Mouse (Mus musculus): ENCODE results near the gene Atp2c2. TPM values are rescaled to one million over a fixed set of nuclear protein-coding genes. Genes with fewer than 3 reads are reported as not detected.

Gene Atp2c2
- polyA plus RNA-seq, 1 experiment = 0.02 TPM

- Histone ChIP-seq H3K27me3 (ENCODE audit: control insufficient read depth, insufficient read depth, insufficient read length) (no peaks in the 10 kb centered on the region), H3K79me3 (ENCODE audit: low read depth) (no peaks in the 10 kb centered on the region), H3ac (ENCODE audit: control insufficient read depth, insufficient read length, low read depth) (no peak overlapping the region), H3K4me3 (ENCODE audit: insufficient read depth, poor library complexity, severe bottlenecking) (no peak overlapping the region), H3K36me3 (ENCODE audit: control insufficient read depth, insufficient read depth) (no peaks in the 10 kb centered on the region), H3K79me2 (ENCODE audit: control insufficient read depth, insufficient read depth) (no peaks in the 10 kb centered on the region)
- TF ChIP-seq FOSL1 (IDR thresholded peaks at IDR 0.05; ENCODE audit: insufficient read depth, low read length, poor library complexity, severe bottlenecking) (no peak), MYOG (IDR thresholded peaks at IDR 0.05; ENCODE audit: control insufficient read depth, extremely low read depth, insufficient read length) (no peak), MYOD1 (IDR thresholded peaks at IDR 0.05; ENCODE audit: control insufficient read depth, insufficient read length, low read depth) (no peak), CEBPB (IDR thresholded peaks at IDR 0.05; ENCODE audit: low read depth) (no peak), MAX (IDR thresholded peaks at IDR 0.05) (no peak), USF1 (IDR thresholded peaks at IDR 0.05; ENCODE audit: low read depth) (no peak), CTCF (IDR thresholded peaks at IDR 0.05; ENCODE audit: control insufficient read depth, insufficient read depth, insufficient read length) (no peak)
Observed at GRCm38 (mm10) chr8:119736348-119736917, 36.6 kb downstream of the Atp2c2 start.

GRCm38 (mm10) chr8:119737093-119737900, 37.5 kb downstream of the Atp2c2 start:
- H3K79me2 ChIP-seq (ENCODE audit: control insufficient read depth, insufficient read depth) = no peaks in the 10 kb centered on the region
- H3ac ChIP-seq (ENCODE audit: control insufficient read depth, insufficient read length, low read depth) = no peak overlapping the region
- H3K79me3 ChIP-seq (ENCODE audit: low read depth) = no peaks in the 10 kb centered on the region
- H3K4me3 ChIP-seq (ENCODE audit: insufficient read depth, poor library complexity, severe bottlenecking) = no peak overlapping the region
- H3K27me3 ChIP-seq (ENCODE audit: control insufficient read depth, insufficient read depth, insufficient read length) = no peaks in the 10 kb centered on the region
- no peaks in the 10 kb centered on the region for H3K36me3 ChIP-seq (ENCODE audit: control insufficient read depth, insufficient read depth)
- TF ChIP-seq MYOG (IDR thresholded peaks at IDR 0.05; ENCODE audit: control insufficient read depth, extremely low read depth, insufficient read length) = no peak
- TF ChIP-seq CTCF (IDR thresholded peaks at IDR 0.05; ENCODE audit: control insufficient read depth, insufficient read depth, insufficient read length) = no peak
- no peak for TF ChIP-seq MYOD1 (IDR thresholded peaks at IDR 0.05; ENCODE audit: control insufficient read depth, insufficient read length, low read depth)
- no peak for TF ChIP-seq USF1 (IDR thresholded peaks at IDR 0.05; ENCODE audit: low read depth)
- TF ChIP-seq CEBPB (IDR thresholded peaks at IDR 0.05; ENCODE audit: low read depth) = no peak
- no peak for TF ChIP-seq FOSL1 (IDR thresholded peaks at IDR 0.05; ENCODE audit: insufficient read depth, low read length, poor library complexity, severe bottlenecking)
- TF ChIP-seq MAX (IDR thresholded peaks at IDR 0.05) = no peak

GRCm38 (mm10) chr8:119738129-119738907, 38.5 kb downstream of the Atp2c2 start:
- H3K36me3 ChIP-seq (ENCODE audit: control insufficient read depth, insufficient read depth) = no peaks in the 10 kb centered on the region
- H3K27me3 ChIP-seq (ENCODE audit: control insufficient read depth, insufficient read depth, insufficient read length) = no peaks in the 10 kb centered on the region
- no peaks in the 10 kb centered on the region for H3K79me3 ChIP-seq (ENCODE audit: low read depth)
- no peak overlapping the region for H3ac ChIP-seq (ENCODE audit: control insufficient read depth, insufficient read length, low read depth)
- H3K4me3 ChIP-seq (ENCODE audit: insufficient read depth, poor library complexity, severe bottlenecking) = no peak overlapping the region
- no peaks in the 10 kb centered on the region for H3K79me2 ChIP-seq (ENCODE audit: control insufficient read depth, insufficient read depth)
- no peak for TF ChIP-seq FOSL1 (IDR thresholded peaks at IDR 0.05; ENCODE audit: insufficient read depth, low read length, poor library complexity, severe bottlenecking)
- no peak for TF ChIP-seq MYOD1 (IDR thresholded peaks at IDR 0.05; ENCODE audit: control insufficient read depth, insufficient read length, low read depth)
- no peak for TF ChIP-seq CEBPB (IDR thresholded peaks at IDR 0.05; ENCODE audit: low read depth)
- TF ChIP-seq MAX (IDR thresholded peaks at IDR 0.05) = no peak
- TF ChIP-seq MYOG (IDR thresholded peaks at IDR 0.05; ENCODE audit: control insufficient read depth, extremely low read depth, insufficient read length) = no peak
- no peak for TF ChIP-seq USF1 (IDR thresholded peaks at IDR 0.05; ENCODE audit: low read depth)
- no peak for TF ChIP-seq CTCF (IDR thresholded peaks at IDR 0.05; ENCODE audit: control insufficient read depth, insufficient read depth, insufficient read length)

GRCm38 (mm10) chr8:119740634-119741033, 40.8 kb downstream of the Atp2c2 start:
- no peaks in the 10 kb centered on the region for H3K27me3 ChIP-seq (ENCODE audit: control insufficient read depth, insufficient read depth, insufficient read length)
- H3K79me3 ChIP-seq (ENCODE audit: low read depth) = no peaks in the 10 kb centered on the region
- H3K79me2 ChIP-seq (ENCODE audit: control insufficient read depth, insufficient read depth) = no peaks in the 10 kb centered on the region
- H3ac ChIP-seq (ENCODE audit: control insufficient read depth, insufficient read length, low read depth) = no peak overlapping the region
- no peak overlapping the region for H3K4me3 ChIP-seq (ENCODE audit: insufficient read depth, poor library complexity, severe bottlenecking)
- H3K36me3 ChIP-seq (ENCODE audit: control insufficient read depth, insufficient read depth) = no peaks in the 10 kb centered on the region
- TF ChIP-seq MYOG (IDR thresholded peaks at IDR 0.05; ENCODE audit: control insufficient read depth, extremely low read depth, insufficient read length) (no peak), USF1 (IDR thresholded peaks at IDR 0.05; ENCODE audit: low read depth) (no peak), CTCF (IDR thresholded peaks at IDR 0.05; ENCODE audit: control insufficient read depth, insufficient read depth, insufficient read length) (no peak), CEBPB (IDR thresholded peaks at IDR 0.05; ENCODE audit: low read depth) (no peak), MAX (IDR thresholded peaks at IDR 0.05) (no peak), FOSL1 (IDR thresholded peaks at IDR 0.05; ENCODE audit: insufficient read depth, low read length, poor library complexity, severe bottlenecking) (no peak), MYOD1 (IDR thresholded peaks at IDR 0.05; ENCODE audit: control insufficient read depth, insufficient read length, low read depth) (no peak)

- no peaks in the 10 kb centered on the region for H3K79me3 ChIP-seq (ENCODE audit: low read depth)
- H3K27me3 ChIP-seq (ENCODE audit: control insufficient read depth, insufficient read depth, insufficient read length) = no peaks in the 10 kb centered on the region
- no peaks in the 10 kb centered on the region for H3K79me2 ChIP-seq (ENCODE audit: control insufficient read depth, insufficient read depth)
- no peak overlapping the region for H3K4me3 ChIP-seq (ENCODE audit: insufficient read depth, poor library complexity, severe bottlenecking)
- TF ChIP-seq MYOG (IDR thresholded peaks at IDR 0.05; ENCODE audit: control insufficient read depth, extremely low read depth, insufficient read length) = no peak
- TF ChIP-seq MYOD1 (IDR thresholded peaks at IDR 0.05; ENCODE audit: control insufficient read depth, insufficient read length, low read depth) = no peak
- H3K36me3 ChIP-seq (ENCODE audit: control insufficient read depth, insufficient read depth) = no peaks in the 10 kb centered on the region
- no peak overlapping the region for H3ac ChIP-seq (ENCODE audit: control insufficient read depth, insufficient read length, low read depth)
Observed at GRCm38 (mm10) chr8:119742409-119742808, 42.6 kb downstream of the Atp2c2 start.

Data from C2C12 (cell line).